Mouse (Mus musculus): Measurements from ENCODE around the gene Atf3.

Gene Atf3

DNA sequence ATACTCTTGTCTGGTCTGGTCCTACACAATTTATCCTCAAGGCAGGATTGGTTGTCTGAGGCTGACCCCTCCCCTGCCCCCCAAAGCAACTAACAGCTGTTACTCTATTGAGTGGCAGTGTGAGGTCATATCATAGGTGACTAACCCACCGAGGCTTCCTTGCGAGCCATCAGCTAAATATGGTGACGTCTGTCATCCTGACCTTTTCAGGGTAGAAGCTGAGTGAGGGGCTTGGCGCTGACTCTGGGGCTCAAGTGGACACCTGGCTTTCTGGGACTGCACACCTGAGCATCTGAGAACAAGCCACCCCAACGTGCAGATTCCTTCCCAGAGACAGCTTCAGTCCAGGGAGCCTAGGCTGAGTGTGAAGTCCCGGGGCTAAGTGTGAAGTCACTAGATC, at the start of gene Atf3:
Gene Atf3, minus strand, starts transcription at position 101 of the 400 bp plus-strand sequence.
- no peak for DNase-seq (ENCODE audit: extremely low read depth, insufficient read length, low spot score)

DNA sequence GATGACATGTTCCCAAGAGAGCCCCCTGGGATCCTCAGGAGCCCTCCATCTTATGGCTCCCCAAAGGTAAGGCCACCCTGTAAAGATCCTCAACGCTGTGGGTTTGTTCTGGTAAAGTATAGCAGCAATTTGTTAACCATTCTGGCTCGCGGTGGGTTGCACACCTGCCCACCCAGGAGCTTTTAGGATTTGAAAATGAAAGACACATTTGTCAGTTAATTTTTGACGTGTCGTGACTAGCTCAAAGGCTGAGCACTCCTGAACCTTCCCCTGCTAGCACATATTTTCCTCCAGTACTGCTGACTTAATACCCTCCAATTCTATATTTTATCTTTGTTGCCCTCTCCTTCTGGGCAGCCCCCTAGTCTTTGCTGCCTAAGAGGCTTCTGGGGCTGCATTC, 49.3 kb upstream of the Atf3 start:
- DNase-seq (ENCODE audit: extremely low read depth, insufficient read length, low spot score): no peak

DNA sequence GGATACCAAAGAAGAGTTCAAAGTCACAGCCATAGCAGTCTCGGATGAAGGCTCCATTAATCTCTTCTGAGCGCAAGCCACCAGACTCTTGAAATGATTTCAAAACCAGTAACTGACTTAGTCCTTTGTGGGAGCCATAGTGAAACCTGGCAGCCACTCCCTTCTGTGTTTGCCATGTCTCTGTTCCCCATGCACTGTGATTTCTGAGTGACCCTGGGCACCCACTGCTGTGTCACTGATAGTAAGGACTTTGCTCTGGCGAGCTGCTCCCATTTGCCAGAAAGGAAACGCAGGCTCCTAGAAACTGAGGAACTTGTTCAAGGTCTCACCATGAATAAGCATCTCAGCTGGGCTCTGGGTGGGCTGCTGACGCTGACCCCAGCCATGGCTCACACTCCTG, 45.6 kb upstream of the Atf3 start:
- no peak for DNase-seq (ENCODE audit: extremely low read depth, insufficient read length, low spot score)

DNA sequence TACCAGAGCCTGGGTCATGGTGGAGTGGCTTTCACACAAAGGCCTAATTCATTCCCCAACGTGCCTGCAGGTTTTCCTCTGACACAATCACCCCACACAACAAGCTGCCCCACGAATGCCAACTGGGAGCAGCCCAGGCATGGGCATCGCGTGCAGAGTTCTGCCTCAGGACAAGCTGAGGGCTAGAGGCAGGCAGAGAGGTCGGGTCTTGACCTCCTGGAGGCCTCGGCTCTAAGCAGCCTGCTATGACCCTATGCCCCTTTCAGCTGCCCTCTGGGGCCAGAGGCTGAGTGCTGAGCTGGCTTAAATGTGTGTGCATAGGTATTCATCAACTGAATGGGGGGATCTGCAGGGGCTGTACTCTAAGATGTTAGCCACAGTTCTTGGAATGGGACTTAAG, 44.0 kb upstream of the Atf3 start:
- DNase-seq (ENCODE audit: extremely low read depth, insufficient read length, low spot score): no peak

DNA sequence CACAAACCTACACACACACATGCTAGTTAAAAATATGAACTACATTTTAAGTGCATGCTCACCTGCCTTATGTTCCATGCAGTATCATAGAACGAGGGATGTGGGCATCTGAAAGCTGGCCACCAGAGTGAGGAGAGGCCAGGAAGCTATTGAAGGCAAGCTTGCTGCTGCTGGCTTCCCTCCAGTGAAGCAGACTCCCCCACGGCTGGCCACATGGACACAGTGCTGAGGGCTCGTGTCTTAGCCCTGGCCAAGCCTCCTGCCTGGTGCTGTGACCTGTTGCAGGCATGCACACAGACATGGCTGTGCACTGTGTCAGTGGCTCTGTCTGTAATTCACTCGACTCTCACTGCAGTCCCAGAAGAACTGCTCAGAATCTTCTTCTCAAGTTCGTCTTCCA, 41.8 kb upstream of the Atf3 start:
- no peak for DNase-seq (ENCODE audit: extremely low read depth, insufficient read length, low spot score)

DNA sequence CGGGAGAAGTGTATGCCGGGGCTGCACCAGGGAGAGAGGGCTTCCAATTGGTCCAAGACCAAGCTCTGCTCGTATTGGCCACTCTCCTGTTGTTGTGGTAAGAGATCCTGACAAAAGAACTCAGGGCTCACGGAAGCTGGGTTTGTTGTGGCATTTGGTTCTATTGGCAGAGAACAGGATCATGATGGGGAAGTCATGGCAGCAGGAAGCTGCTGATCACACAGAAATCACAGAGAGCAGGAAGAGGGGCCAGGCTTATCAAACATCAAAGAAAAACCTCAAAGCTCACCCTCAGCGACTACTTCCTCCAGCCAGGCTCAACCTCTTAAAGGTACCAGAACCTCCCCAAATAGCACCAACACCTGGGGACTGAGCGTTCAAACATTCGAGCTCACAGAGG, 41.3 kb upstream of the Atf3 start:
- DNase-seq (ENCODE audit: extremely low read depth, insufficient read length, low spot score): no peak

DNA sequence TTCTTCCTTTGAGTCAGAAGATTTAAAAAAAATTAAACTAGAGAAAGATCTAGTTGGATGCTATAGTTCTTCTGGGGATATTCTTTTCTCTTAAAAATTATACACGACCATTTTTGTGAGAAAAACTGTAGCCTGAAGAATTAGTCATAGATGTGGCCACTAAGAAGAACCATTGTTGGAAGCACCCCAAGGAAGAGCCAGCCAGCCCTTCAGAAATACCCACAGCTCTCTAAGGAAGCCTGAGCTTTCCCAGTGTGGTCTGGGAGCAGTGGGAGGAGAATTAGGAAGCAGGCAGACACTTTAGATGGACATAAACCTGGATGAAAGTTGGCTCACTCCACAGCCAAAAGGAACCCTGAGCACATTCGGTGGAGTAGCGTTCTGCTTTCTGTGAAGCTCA, 40.7 kb upstream of the Atf3 start:
- DNase-seq (ENCODE audit: extremely low read depth, insufficient read length, low spot score): peak; percentile 53

DNA sequence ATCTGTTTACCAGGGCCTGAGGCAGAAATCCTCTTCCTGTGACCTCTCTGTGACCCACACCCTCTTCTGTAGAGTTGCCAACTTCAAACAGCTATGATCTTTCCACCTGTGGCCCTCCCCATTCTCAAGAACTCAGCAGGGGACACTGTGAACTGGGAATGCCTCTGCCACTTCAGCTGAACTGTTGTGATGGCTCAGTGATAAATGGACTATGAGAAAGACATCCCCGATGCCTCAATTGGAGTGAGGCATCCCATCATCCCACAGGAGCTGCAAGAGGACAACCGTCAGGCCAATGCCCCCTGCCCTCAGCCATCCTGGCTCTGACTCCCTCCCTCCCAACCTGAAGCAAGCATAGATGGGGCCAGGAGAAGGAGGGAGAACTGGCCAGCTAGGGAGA, 40.1 kb upstream of the Atf3 start:
- no peak for DNase-seq (ENCODE audit: extremely low read depth, insufficient read length, low spot score)

DNA sequence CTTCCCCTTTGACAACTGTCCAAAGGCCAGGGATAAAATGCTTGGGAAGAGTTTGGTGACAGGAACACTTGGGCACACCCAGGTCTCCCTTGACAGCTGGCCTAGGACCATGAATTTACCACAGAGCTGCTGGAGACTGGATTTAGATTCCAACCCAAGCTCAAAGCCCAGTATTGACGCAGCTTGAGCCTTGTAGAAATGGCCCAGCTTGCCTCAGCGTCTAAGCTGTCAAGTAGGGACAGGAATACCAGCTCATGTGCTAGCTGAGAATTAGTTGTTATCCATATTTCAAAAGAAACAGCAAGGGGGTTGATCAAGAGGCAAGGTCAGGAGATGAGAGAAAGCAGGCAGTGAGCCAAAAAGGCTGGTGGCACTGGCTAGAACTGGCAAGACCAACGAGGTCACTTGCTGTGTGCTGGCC, 39.5 kb upstream of the Atf3 start:
- peak; percentile 41 for DNase-seq (ENCODE audit: extremely low read depth, insufficient read length, low spot score)

DNA sequence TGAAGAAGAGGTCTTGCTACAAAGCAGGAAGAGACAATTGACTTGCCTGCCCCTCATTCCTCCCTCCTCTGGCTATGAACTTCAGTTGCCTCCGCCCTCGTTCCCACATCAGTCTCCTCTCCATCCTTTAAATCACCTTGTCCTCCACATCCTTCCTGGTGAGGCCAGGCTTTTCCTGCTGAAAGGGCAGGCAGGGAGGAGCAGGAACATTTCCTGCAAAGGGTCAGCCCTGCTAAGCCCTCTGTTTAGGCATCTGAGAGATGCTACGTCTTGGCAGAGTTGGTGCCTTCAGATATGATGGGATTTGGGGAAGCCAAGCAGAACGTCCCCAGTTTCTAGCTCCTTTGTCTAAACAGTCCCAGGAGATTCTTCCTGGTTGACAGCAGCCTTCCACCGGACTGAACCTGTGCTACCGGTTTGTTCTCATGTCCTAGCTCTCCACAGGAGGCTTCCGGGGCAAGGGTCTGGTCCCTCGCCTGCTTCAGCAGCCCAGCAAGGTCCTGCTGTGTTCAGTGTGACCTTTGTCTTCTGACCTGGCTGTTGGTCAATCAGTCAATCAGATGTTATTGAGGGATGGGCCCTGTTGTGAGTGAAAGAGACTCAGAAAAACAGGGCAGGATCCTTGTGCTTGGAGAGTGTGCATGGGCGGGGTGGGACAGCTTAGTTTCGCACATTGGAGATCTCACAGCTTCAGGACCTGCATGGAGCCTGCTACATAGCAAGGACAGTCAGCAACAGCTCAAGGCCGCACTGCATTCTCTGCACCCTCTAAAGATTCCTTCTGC, 38.9 kb upstream of the Atf3 start:
- no peak for DNase-seq (ENCODE audit: extremely low read depth, insufficient read length, low spot score)

DNA sequence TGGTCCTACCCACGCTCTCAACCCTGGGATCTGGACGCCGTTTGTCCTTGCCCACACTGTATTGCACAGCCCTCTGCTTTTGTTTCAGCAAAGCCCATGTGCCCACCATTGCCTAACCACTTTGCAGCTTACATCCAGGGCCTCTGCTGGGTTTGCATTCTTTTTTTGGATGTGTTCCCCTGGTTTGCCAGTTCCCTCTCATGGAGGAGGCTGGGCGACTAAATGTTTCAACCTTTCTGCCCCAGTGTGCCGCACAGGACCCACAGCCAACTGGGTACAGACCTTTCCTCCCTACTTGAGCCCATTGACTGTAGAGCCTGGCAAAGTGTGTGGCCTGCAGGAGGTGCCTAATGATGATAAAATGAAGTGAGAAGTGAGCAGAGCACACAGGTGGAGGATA, 38.3 kb upstream of the Atf3 start:
- no peak for DNase-seq (ENCODE audit: extremely low read depth, insufficient read length, low spot score)

DNA sequence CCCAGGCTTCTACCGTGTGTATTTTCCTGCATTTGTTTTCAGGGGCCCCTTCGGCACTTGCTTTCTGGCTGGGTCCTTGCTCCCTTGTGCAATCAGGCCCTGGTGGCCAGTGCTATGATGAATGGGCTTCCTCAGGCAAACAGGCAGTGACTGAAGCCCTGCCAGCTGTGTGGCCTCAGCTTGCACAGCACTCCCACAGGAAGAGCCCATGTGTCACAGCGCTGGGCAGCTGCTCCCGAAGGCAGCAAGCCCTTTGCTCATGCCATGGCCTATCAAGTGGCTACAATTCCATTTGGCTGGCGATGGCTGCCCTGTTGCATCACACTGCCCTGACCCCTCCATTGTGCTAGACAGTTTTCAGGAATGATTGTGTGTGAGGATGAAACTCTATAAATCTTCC, 36.6 kb upstream of the Atf3 start:
- peak; percentile 82 for DNase-seq (ENCODE audit: extremely low read depth, insufficient read length, low spot score)

DNA sequence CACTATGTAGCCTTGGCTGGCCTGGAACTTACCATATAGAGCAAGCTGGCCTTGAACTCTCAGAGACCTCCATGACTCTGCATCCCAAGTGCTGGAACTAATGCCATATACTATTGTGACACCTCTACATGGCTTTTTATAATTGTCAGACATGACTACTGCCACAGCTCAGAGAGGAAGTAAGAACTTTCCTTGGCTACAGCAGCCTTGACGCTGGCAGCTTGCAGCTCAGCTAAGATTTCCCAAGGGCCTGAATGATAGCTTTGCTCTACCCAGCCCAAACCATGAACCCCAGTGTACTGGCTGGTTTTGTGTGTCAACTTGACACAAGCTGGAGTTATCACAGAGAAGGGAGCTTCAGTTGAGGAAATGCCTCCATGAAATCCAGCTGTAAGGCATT, 35.8 kb upstream of the Atf3 start:
- DNase-seq (ENCODE audit: extremely low read depth, insufficient read length, low spot score): no peak

DNA sequence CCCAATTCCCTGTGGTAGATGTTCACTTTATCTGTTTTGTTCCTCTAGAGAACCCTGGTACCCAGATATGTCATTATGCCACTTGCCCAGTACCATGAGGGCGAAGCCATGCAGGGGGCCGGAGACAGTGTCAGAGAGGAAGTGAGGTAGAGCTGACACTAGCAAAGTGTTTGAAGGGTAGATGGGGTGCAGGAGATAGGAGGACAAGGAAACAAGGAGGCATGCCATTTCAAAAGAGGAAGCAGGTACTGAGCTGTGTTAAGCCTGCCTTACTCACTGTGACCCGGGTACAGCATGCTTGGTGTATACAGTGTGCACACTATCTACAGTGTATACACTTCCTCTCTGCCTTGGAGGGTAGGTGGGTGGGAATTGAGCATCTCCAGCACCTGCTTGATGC, 32.1 kb upstream of the Atf3 start:
- DNase-seq (ENCODE audit: extremely low read depth, insufficient read length, low spot score): no peak

DNA sequence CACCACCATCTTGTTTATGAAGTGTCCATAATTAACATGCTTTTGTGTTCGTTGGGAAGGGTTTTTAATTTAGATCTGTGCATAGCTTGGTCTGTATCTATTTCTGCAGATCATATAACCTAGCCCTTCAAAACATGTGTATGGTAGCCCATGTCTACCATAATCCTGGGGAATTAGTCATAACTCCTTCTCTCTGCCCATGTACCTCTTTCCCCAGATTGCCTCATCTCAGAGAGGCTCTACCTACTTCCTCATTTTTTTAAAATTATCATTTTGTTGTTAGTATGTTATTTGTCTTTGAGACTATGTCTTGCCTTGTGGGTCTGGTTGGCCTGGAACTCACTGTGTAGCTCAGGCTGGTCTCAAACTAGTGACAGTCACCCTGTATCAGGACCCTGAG, 30.6 kb upstream of the Atf3 start:
- no peak for DNase-seq (ENCODE audit: extremely low read depth, insufficient read length, low spot score)

DNA sequence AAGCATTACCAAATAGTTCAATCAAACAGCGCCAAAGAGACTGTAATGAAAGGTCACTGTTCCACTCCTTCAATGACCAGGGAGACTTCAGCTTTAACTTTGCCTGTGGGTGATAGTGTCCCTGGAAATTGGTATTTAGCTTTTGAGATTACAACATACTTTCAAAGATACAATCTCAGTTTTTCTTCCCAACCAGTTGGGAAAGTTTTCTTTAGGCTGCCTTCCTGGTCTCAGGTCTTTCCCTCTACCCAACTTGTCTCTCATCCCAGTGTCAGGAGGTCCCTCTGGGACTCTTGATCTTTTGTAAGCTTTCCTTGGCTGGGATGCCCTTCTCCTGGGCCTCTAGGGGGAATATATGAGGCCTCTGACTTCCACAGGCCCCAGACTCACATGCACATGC, 29.7 kb upstream of the Atf3 start:
- DNase-seq (ENCODE audit: extremely low read depth, insufficient read length, low spot score): no peak

DNA sequence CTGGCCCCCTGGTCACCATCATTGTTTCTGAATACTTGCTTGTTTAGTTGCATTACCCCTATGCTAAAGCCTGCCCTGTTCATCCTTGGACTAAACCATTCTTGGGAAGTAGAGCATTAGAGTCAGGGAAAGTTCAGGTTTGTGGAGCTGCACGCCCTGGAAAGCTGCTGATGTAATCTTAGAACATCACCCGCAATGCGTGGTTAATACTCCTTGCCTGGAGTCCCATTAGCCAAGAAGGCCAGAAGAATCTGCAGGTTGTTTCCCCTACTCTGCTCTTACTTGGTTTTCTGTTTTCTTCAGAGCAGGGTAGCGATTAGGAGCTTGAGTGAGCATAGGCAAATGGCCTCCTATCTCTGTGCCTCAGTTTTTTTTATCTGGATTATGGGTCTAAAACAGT, 26.0 kb upstream of the Atf3 start:
- no peak for DNase-seq (ENCODE audit: extremely low read depth, insufficient read length, low spot score)

DNA sequence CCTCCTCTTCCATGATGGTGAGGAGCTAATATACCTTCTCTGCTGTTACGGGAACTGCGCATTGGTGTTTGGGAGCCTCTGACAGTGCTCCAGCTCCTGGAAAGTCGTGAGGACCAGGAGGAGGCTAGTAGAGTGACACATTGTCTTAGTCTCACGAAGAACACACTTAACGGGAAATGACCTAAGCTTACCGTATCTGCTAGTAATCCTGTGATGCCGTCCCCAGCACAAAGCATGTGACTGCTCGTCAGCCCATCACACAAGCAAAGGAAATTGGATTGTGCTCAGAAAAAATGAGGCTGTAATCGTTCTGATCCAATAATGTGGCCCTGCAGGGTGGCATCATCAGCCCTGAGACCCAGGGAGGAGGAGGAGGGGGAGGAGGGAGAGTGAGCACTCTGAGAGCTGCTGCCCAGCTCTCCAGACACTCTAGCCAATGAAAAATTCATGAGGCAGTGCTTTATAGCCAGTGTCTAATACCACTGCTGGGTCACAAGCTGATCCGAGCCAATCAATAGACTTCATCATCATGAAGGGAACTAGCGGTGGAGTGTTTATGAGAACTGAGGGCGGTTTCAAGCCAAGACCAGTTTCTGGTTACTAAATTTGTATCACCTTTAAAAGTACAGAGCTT, 24.3 kb upstream of the Atf3 start:
- DNase-seq (ENCODE audit: extremely low read depth, insufficient read length, low spot score): no peak

DNA sequence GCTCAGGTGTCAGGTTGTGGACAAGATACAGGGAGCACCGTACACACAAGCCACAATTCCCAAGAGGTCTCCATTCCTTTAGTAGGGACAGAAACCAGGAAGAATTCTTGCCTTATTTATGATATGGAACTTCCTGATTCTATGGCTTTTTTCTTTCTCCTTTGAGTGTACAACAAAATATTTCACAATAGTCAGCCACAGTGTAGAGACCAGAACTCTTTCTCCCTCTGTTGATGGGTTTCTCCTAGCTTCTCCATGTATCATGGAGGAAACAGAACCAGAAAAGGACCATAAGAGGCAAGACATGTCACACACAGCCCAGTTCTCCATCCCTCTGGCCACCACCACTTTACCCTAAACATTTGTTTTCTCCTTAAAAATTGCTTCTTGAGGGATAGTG, 23.7 kb upstream of the Atf3 start:
- no peak for DNase-seq (ENCODE audit: extremely low read depth, insufficient read length, low spot score)

DNA sequence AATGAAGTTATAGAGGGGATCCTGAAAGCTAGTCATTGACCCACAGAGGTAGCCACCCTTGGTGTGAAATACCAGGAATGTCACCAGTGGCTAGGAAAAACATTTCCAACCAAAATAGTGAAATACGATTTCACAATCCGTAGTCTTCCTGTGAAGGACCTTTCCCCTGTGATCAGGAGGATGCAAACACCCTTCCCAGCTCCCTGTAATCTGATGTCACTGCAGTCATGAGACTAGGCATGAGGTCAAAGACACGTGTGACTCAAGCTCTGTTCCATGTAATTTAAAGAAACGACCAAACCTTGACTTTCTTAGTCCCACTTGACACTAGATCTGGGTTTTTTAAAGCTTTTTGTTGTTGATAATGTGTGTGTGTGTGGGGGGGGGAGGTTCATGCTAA, 21.8 kb upstream of the Atf3 start:
- DNase-seq (ENCODE audit: extremely low read depth, insufficient read length, low spot score): no peak

DNA sequence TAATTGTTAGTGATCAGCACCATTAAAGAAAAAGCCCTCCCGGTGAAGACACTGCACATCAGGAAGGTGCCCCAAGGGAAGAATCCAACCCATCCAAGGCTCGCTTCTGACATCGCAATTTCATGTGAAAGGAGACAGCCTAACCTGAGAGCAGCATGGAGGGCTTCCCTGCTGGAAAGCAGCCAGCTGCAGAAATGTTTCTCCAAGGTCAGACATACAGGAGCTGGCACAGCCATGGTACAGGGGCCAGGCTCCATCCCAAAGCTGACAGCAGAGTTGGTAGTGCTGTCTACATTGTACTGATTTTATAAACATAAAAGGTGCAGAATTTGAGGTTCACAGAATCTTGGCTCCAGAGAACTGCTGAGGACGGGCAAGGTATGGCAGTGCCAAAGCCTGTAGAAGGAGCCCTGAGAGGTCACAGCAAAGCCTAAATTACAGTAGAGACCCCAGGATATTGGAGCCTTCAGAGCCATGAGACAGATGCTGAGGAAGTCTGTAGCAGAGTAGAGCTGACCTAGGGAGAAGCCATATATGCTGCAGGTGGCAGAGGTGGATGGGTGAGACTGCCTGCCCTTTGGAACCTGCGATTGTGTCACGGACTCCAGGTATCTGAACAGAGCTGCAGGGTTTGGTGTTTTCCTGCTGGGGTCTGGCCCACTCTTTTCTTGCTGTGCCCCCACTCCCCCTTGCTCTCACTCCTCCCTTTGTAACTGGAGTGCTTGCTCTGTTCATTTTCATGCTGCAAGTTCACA, 18.1 kb upstream of the Atf3 start:
- DNase-seq (ENCODE audit: extremely low read depth, insufficient read length, low spot score): no peak

DNA sequence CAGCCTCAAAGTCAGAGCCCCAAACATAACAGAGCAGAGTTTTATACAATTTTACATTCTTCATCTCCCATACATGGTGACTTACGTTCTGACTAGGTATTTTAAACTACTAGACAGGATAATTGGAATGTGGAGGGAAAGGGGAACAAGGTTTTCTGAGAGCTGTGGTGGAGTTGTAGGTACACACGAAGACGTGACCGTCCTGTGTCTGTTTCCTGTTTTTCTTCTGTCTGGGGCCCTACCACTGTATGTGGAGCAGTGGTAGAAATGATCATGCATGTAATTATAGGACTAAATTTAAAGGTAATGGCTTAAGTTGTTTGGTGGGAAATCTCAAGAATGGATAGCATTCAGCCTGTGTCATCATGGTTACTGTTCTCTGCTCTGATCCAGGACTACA, 17.0 kb upstream of the Atf3 start:
- DNase-seq (ENCODE audit: extremely low read depth, insufficient read length, low spot score): no peak
